Mouse (Mus musculus) kidney, adult 9 months (tissue): ENCODE measurements around the gene Taf12.
"Not testable (repeated sequence)": the region's sequence is repeated elsewhere in the genome, so short reads cannot be mapped to it uniquely, and the experiment has no call there.

Experiments
- DNase-seq: peaks from one replicate; pipeline ENCODE4 v3.0.0; 2022

The Taf12 gene

DNA sequence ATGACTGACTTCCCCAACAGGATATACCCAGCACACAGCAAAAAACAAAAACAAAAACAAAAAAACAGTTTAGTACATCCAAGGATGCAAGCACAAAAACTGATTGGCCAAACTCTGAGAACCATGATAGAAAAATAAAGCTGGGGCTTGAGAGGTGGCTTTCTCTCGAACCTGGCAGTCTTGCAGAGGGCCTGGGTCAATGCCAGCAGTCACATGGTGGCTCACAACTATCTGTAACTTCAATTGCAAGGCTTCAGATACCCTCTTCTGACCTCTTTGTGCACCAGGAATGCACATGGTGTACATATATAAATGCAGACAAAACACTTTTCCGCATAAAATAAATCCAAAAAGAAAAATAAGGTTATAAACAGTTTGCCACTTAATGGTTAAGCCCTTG is 1.0 kb upstream of the Taf12 start:
- peak; percentile 41 for DNase-seq

DNA sequence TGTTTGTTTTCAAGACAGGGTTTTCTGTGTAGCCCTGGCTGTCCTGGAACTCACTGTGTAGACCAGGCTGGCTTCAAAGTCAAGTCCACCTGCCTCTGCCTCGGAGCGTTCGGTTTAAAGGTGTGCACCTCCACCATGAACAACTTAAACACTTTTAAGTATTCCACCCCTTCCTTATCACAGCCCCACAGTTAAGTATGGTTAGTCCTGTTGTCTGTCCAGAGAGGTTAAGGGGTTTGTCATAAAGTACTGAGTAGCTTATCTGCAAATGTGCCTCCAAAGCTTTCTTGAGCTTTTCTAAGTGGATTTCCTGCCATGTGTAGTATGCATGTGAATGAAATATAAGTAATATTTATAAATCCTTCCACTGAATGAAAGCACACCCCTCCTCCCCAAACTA is 1.8 kb downstream of the Taf12 start:
- no peak for DNase-seq

- DNase-seq: not testable (repeated sequence)
Measured at GRCm38 (mm10) chr4:132288840-132289239, 14.7 kb downstream of the Taf12 start.

DNA sequence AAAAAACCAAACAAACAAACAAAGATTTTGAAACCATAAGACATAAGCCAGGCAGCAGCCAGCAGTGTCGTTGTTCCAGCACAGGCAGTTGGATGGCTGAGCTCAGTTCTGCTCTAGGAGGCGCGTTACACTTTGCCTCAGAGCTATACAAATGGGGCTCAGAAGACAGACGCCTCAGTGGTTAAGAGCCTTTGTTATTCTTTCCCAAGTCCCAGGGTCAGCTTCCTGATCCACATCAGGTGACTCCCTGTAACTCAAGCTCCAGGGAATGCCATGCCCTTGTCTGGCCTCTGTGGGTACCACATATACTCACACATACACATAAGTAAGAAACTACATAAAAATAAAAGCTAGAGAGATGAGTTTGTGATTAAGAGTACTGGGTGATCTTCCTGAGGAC is 16.9 kb downstream of the Taf12 start:
- DNase-seq: no peak

- DNase-seq: no peak
Measured at GRCm38 (mm10) chr4:132291624-132292335, 17.6 kb downstream of the Taf12 start.

GRCm38 (mm10) chr4:132292988-132293387 is 18.8 kb downstream of the Taf12 start:
- DNase-seq: peak; percentile 72

DNA sequence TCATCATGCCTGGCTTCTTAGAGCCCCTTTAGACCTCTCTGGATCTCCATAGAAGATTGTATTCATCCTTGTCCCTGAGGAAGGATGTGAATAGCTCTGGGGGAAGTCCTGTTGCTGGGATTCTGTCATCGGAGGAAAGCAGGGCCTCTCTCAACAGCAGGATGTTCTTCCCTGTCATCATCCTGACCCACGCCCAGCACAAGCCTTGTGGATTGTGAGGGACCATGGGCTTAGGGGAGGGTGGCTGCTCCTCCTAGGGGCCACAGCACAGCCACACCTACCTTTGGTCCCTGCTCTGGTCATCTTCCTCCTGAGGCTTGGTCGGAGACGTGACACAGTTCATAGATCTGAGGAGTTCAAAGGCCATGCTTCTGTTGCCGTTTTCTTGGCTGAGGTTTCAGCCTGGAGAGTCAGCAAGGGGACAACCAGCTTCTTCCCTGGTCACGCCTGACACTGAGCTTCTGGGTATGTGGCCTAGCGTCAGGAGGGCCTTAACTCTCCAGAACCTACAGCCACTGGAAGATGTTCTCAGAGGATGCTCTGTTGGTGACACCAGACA is 19.6 kb downstream of the Taf12 start:
- DNase-seq: peak; percentile 70

DNA sequence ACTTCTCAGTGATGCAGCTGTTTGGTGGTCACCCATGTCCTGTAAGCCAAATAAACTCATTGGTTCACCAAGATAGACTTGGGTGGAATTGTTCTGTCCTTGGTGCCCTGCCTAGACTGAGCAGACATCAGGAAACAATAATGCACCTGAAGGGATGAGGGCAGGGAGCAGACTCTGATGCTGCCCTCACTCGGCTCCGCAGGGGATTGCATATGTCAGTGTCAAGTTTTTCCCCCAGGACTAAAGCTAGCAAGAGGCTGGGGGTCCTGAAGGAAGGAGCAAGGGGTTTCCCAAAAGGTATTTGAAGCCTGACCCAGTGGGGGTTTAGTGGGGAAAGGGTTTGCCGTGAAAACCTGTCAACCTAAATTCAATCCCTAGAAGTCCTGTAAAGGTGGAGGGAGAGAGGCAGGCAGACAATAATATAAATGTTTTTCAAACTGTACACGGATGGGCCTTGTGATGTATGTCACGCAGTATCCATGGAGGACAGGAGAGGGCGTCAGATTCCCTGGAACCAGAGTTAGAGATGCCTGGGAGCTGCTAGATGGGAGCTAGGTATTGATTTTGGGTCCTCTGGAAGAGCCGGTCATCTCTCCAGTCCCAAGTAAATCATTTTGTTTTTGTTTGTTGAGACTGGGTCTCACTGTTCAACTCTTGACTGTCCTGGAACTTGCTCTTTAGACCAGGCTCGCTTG is 21.7 kb downstream of the Taf12 start:
- DNase-seq: peak; percentile 40

- DNase-seq: no peak
Measured at GRCm38 (mm10) chr4:132299849-132300248, 25.7 kb downstream of the Taf12 start.

DNA sequence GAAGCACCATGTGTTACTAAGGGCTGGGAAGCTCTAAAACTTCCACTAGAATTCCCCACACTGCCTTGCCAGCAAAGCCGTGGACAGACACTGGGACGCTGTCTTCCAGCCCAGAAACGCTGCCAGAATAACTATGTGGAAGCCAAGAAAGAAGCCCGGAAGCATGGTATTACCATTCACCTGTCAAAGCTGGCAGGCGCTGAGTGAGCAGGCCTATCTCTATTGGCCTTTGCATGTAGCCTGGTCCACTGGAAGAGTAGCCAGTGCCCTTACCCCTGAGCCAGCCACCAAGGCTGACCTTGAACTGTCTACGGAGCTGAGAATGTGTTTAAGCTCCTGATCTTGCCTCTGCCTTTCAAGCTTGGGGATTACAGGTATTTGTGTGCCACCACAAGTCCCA is 27.3 kb downstream of the Taf12 start:
- DNase-seq: no peak

- no peak for DNase-seq
Measured at GRCm38 (mm10) chr4:132301965-132302938, 28.1 kb downstream of the Taf12 start.

DNA sequence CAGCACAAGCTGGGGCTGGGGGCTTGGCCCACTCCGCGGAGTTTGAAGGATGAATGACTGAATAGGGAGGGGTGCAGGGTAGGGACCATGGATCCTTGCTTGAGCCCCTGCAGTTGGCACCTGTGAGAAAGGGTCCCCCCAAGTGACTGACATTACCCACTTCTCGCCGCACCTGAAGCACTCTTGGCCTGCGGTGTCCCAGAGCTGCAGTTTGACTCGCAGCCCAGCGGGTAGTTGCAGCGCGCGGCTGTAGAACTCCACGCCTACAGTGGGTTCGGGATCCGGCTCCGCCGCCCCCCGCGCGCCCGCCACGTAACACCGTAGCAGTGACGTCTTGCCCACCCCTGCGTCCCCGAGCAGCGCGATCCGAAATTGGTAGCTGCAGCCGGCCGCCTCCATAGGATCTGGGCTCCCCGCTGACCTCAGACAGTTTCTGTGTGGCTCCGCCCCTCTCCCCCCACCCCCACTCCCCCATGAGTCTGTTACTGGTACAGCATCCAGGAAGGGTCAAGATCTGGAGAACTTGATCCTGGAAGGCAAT is 28.8 kb downstream of the Taf12 start, which contains the start of gene Rab42:
TSS of gene Rab42 (minus strand) at position 447 of the 541 bp plus-strand sequence.
- DNase-seq: peak; percentile 46

DNA sequence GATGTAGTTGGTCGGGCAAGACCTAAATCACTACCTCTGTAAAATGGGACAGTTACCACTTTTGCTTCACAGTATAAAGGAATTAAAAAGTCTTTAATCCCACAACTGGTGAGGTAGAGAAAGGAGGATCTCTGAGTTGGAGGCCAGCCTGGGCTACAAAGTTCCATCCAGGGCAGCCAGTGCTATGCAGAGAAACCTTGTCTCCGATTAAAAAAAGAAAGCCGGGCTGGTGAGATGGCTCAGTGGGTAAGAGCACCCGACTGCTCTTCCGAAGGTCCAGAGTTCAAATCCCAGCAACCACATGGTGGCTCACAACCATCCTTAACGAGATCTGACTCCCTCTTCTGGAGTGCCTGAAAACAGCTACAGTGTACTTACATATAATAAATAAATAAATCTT is 29.3 kb downstream of the Taf12 start:
- DNase-seq: not testable (repeated sequence)

- peak; percentile 83 for DNase-seq
Measured at GRCm38 (mm10) chr4:132305276-132305675, 31.1 kb downstream of the Taf12 start.

GRCm38 (mm10) chr4:132306004-132306403 is 31.8 kb downstream of the Taf12 start:
- no peak for DNase-seq

DNA sequence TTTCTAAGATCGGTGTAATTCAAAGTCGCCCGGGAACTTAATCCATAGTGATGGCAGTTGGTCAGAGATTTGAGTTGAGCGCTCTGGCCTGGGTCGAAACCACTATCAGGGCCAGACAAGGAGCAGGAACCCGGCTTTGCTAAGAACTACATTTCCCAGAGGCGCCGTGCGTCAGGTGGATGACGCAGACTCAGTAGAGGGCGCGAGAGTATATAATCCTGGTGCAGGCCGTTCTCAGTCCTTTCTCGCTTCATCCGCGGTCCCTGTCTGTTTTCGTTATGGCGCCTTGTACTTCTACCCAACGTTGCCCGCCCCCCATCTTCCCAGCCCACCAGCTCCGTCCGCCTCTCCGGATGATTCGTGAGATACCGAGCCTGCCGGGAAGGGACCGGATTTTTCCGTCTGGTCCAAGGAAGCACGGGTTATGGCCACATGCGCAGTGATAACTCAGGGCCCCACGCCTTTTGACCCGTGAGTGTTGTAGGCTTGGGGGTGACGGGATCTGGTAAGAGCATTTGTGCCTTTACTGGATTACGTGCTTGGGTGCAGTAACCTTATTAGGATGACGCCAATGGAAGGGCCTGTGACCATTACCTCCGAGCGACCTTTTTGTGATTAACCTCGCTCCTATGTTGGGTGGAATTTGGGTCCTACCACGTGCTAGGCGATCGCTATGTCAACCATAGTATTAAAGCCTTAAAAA is 34.4 kb downstream of the Taf12 start:
- DNase-seq: peak; percentile 94

- no peak for DNase-seq
Measured at GRCm38 (mm10) chr4:132309140-132309848, 35.1 kb downstream of the Taf12 start.

DNA sequence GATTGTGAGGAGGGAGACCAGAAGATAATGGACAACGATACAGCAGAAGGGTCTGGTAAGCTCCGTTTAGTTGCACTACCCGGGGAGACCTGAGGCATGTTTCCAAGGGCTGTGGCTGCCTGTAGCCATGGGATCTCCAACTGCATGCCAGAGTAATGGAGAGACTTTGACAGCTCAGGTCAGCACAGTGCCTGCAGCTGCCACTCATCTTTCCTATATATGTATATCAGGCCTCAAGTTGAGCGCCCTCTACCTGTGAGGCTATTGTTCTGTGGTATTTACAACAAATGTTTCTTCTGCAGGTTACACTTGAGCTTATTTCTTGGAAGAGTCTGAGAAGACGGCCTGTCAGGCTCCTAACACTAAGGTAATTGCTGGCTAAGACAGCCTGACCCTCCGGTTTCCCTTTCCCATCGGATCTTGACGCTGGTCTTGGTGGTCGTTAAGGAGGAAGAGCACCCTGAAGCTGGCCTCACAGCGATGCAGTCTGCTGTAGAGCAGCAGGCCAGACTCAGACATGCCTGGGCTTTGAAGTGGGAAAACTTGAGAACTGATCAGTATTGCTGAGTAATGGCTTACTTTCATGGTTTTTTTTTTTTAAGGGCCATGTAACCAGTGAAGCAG is 35.8 kb downstream of the Taf12 start:
- peak; percentile 78 for DNase-seq

- DNase-seq: no peak
Measured at GRCm38 (mm10) chr4:132311209-132311608, 37.0 kb downstream of the Taf12 start.

DNA sequence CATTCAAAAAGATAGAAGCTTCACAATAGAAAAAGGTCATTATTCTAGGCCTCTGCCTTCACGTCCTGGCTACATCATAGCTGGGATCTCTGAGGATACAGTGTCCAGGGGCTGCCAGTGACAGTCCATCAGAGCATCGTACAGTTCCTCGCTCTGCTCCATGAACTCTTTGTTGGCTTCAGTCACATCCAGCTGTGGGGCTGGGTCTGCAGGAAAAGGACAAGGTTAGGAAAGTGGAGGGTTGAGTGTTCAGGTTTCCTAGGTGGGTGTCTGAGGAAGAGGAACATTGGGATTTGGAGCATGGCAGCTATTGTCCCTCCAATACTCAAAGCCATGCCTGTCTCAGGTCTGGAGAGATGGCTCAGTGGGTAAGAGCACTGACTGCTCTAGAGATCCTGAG is 37.6 kb downstream of the Taf12 start:
- no peak for DNase-seq

- no peak for DNase-seq
Measured at GRCm38 (mm10) chr4:132312627-132313026, 38.5 kb downstream of the Taf12 start.
